8 mouse cellular contexts compared by ENCODE assay signal in genomic region chr4:140713480-140714365, GRCm38 (mm10). TPM values are rescaled to one million over a fixed set of nuclear protein-coding genes. Genes with fewer than 3 reads are reported as not detected.
DNase-seq lines count a peak whose midpoint lies in the region; ATAC-seq lines count a peak whose summit lies in the region.

No protein-coding gene starts in this region.

- DNase-seq in adipocyte (ENCODE audit: low spot score) = peak; percentile 77
- peak; percentile 83 for DNase-seq in embryo, embryonic 11 days
- DNase-seq in gastrocnemius, postnatal 36 days = peak; percentile 90 to 91
- peak; percentile 97 to 98 for DNase-seq in left cerebral cortex, postnatal 36 days (ENCODE audit: low spot score in 2 of 2)
- DNase-seq in midbrain, embryonic 11.5 days (ENCODE audit: low spot score, missing footprints) = peak; percentile 98
- peak; percentile 95 for DNase-seq in right cerebral cortex, postnatal 4 days
- peak; percentile 75 for DNase-seq in yolk sac, embryonic 10.5 days (ENCODE audit: low spot score)

- H3K4me2 ChIP-seq in intestine, embryonic 16.5 days (ENCODE audit: low read depth, low read length) = no peak overlapping the region
- H3K4me2 ChIP-seq in midbrain, embryonic 11.5 days = no peak overlapping the region

- intact Hi-C loops in gastrocnemius, postnatal 36 days (cut with DNase I) = loop anchor here (1.0 kb wide), 1 partner anchor 34 kb away; no protein-coding TSS in a partner anchor
- intact Hi-C loops in left cerebral cortex, postnatal 36 days (cut with DNase I) = loop anchor here (1.0 to 5.0 kb wide), 3 partner anchors 13 to 244 kb away; partner anchors contain the start of gene Rcc2

- H3K27ac ChIP-seq in intestine, embryonic 16.5 days (ENCODE audit: low read length) = peak overlapping the region; percentile 61
- peak overlapping the region; percentile 52 for H3K27ac ChIP-seq in midbrain, embryonic 11.5 days (ENCODE audit: low read depth, low read length)

- WGBS in intestine, embryonic 16.5 days = 40% methylated on average over 29 of the region's 29 CpGs
- 42% methylated on average over 29 of the region's 29 CpGs for WGBS in midbrain, embryonic 11.5 days

- peaks cover 34% of the 10 kb centered on the region for H3K36me3 ChIP-seq in intestine, embryonic 16.5 days (ENCODE audit: control insufficient read depth, insufficient read depth, low read length)
- peaks cover 81% of the 10 kb centered on the region for H3K36me3 ChIP-seq in midbrain, embryonic 11.5 days (ENCODE audit: control insufficient read depth, insufficient read depth, low read length)

- peaks cover 10% of the 10 kb centered on the region for H3K4me1 ChIP-seq in intestine, embryonic 16.5 days (ENCODE audit: control insufficient read depth, insufficient read depth, low read length)
- H3K4me1 ChIP-seq in midbrain, embryonic 11.5 days (ENCODE audit: control insufficient read depth, insufficient read depth, low read length) = peaks cover 24% of the 10 kb centered on the region

- ATAC-seq in intestine, embryonic 16.5 days = peak; percentile 83
- ATAC-seq in midbrain, embryonic 11.5 days (ENCODE audit: low FRiP score) = peak; percentile 87

- no peaks in the 10 kb centered on the region for H3K27me3 ChIP-seq in intestine, embryonic 16.5 days (replicated peaks; ENCODE audit: control insufficient read depth, insufficient read depth, low read length)
- no peaks in the 10 kb centered on the region for H3K27me3 ChIP-seq in midbrain, embryonic 11.5 days (ENCODE audit: control insufficient read depth, insufficient read depth, low read length)

- H3K4me3 ChIP-seq in intestine, embryonic 16.5 days (ENCODE audit: low read length) = no peak overlapping the region
- H3K4me3 ChIP-seq in midbrain, embryonic 11.5 days (ENCODE audit: low read depth, low read length) = no peak overlapping the region

- no peaks in the 10 kb centered on the region for H3K9me3 ChIP-seq in intestine, embryonic 16.5 days (ENCODE audit: control insufficient read depth, low read length)
- no peaks in the 10 kb centered on the region for H3K9me3 ChIP-seq in midbrain, embryonic 11.5 days (ENCODE audit: control insufficient read depth, low read length)

- 0 out of 2 replicates have a peak overlapping the region, but pooled peaks have one; percentile 24 for H3K9ac ChIP-seq in intestine, embryonic 16.5 days (ENCODE audit: low read depth, low read length)
- H3K9ac ChIP-seq in midbrain, embryonic 11.5 days (ENCODE audit: low read length) = no peak overlapping the region; the same call in 1 of the 2 replicates

RNA-seq across cellular contexts. Expression of gene Rcc2, which starts 13.4 kb away (rescaled TPM):
- 1 to 10 TPM; 8.1 to 9.5 TPM for total RNA-seq in gastrocnemius, postnatal 36 days (2021)
- polyA plus RNA-seq in intestine, embryonic 16.5 days (2015; fragmentation: Nextera tagmentation; extraction: Ambion mirVana) = 12.6 and 13.7 TPM in 2 replicates
- 10 to 100 TPM; 74.7 to 84.4 TPM for total RNA-seq in left cerebral cortex, postnatal 36 days (2021)
- 54.1 and 70.1 TPM in 2 replicates for polyA plus RNA-seq in midbrain, embryonic 11.5 days (2014; fragmentation: Nextera tagmentation; extraction: Ambion mirVana)

RNA-seq across cellular contexts. Expression of gene Padi6, which starts 28.7 kb away (rescaled TPM):
- total RNA-seq in gastrocnemius, postnatal 36 days (2021) = not detected
- 0.07 TPM in 2 replicates for polyA plus RNA-seq in intestine, embryonic 16.5 days (2015; fragmentation: Nextera tagmentation; extraction: Ambion mirVana)
- total RNA-seq in left cerebral cortex, postnatal 36 days (2021) = 1 to 10 TPM in 1 of 2 experiments, under 1 TPM in 1; 0.34 to 1.2 TPM
- 0.15 TPM in 1 of 2 replicates, not detected in the other for polyA plus RNA-seq in midbrain, embryonic 11.5 days (2014; fragmentation: Nextera tagmentation; extraction: Ambion mirVana)

RNA-seq across cellular contexts. Expression of gene Arhgef10l, which starts 47.9 kb away (rescaled TPM):
- total RNA-seq in gastrocnemius, postnatal 36 days (2021) = 10 to 100 TPM; 39.0 to 49.9 TPM
- polyA plus RNA-seq in intestine, embryonic 16.5 days (2015; fragmentation: Nextera tagmentation; extraction: Ambion mirVana) = 12.1 and 14.3 TPM in 2 replicates
- total RNA-seq in left cerebral cortex, postnatal 36 days (2021) = 10 to 100 TPM; 61.0 to 63.4 TPM
- polyA plus RNA-seq in midbrain, embryonic 11.5 days (2014; fragmentation: Nextera tagmentation; extraction: Ambion mirVana) = 17.6 and 18.5 TPM in 2 replicates

Comparison
In these comparisons a context has a peak if more than half of its experiments do, and no peak if none do; other contexts are left out.
1. RNA of gene Rcc2, which starts 13.4 kb away (total RNA-seq): 74.7 to 84.4 TPM in left cerebral cortex, postnatal 36 days; 8.1 to 9.5 TPM in gastrocnemius, postnatal 36 days; every median in the first group is over 4 times any median in the second.
2. Peak in every context shown above with its lines, with median percentiles within 50 percentile points of each other: DNase-seq.